Mouse (Mus musculus) kidney, adult 9 months (tissue): ENCODE measurements around the gene Chn1.

Experiments
- DNase-seq: peaks from one replicate; pipeline ENCODE4 v3.0.0; 2022

Chn1 gene

DNA sequence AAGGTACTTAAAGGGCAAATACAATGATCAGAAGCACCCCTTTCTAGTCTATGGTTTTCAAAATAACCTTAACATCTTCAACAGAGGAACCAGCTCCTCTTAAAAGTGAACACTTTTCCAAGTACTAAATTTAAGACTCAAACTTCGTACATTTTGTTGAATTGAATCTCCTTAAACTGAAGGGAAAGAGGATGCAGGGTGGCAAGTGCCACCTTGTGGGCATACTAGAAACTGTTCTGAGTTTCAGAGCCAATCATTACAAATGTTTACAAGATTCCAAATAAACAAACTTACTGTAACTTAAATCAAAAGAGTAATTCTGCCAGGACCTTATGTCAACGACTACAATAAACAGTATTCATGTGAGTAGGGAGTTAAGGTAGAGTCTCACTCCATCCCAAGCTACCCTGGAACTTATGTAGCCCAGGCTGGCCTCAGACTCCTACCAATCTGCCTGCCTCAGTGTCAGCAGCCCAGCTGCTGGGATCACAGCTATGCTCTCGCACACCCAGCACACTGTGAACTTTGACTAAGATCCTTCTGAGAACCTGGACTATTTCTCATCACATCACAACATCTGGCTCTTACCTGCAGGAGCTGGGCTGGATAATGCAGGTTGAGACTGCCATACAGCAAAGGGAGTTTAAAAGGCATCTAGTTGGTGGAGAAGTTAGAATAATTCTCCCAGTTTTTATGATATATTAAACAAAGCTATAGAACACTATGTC is 29.3 kb downstream of the Chn1 start:
- DNase-seq = peak; percentile 62

DNA sequence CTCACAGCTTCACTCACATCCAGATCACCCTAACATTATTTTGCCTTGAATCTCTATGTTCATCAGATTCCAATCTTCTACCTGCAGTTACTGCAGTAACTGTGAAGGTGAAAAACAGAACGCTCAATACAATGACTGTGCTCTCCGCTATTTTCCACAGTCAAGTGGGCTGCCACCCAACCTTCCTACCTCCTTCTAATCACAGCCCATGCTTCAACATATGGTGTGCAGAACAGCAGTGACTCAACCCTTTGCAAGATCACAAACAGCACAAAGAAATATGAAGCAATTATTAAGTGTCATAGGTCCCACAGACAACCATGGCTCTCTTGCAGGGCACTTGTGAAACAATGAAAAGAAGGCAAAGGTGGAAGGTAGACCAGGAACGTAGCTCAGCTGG is 33.9 kb downstream of the Chn1 start:
- DNase-seq = no peak

DNA sequence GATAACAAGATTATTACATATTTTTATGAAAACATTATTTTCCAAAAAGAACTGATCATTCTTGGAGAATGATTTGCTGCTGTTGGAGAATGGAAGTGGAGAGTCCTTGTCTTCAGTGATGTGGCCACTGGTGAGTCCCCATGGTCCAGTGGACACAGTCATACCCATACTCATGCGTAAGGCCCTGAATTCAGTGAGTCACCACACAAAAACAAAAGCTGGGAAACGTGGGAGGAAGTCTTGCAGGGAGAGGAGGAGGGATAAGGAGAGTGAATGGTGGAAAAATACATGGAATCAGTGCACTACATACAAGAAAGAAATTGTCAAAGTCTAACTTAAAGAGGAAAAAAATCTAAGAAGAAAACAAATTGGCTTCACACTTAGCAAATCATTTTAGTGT is 47.3 kb downstream of the Chn1 start:
- no peak for DNase-seq

DNA sequence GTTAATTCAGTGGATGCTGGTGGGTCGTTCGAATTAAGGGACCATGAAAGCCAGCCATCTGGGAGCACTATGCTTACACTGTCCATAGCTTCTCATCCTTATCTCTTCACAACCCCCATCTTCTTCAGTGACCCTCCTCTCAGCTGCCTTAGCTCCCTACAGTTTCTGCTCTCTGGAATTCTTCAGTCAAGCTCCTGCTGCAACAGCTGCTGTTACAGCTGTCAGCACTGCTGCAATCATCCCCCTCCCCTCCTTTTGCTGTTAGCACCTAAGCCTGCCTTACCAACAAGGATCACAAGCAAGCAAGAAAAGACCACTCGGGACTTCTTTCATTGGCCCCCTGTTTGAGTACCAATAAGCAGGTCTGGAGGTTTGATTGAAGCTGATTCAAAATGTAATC is 50.2 kb downstream of the Chn1 start:
- no peak for DNase-seq

DNA sequence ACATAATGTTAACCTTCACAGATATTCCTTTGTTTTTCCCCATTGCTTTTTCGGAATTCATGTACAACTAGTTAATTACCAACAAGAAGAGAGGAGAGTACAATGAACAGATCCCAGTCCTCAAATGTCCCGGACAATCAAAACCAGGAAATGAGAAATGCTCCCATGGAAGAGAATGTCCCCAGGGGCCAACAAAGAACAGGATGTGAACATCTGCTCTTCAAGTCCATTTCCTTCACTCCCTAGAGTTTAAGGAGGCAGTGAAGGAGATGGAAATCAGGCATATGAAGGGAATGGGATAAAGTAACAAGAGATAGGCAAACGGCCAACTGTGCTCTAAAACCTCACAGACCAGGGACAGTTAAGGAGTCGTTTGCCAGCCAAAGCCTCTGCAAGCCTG is 53.3 kb downstream of the Chn1 start:
- peak; percentile 47 for DNase-seq

DNA sequence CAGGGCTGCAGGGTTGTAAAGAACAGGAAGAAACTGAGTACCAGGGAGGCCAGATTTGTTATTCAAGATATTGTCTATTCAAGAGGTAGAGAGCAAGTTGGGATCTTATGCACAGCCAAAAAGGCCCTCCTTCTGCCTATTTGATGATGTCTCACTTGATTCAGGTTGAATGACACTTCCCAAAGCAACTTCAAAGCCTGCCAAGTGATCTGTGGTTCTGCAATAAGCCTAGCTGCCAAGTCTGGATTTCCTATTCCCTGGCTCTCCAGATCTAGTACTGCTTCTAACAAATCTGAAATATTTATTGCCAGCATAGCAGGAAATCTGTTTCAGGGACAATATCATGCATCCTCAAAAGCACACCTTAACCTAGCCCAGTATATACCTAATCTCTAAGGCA is 62.7 kb downstream of the Chn1 start:
- no peak for DNase-seq

DNA sequence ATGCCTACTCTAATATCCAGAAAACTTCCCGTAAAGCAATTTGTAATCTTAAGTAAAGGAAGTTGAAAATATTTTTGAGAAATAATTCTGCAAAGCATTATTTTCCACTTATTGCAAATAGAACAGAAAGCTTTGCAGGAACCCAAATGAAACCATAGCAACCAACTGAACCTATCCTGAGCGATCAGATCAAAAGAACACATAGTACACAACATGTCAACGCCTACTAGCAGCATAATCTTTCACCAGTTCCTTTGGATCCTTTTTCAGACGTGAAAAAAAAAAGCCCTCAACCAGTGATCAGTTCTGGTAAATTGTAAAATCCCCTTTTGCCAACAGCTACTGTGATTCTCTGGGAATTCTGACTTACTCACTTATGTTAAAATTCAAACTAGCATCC is 82.1 kb downstream of the Chn1 start:
- DNase-seq = no peak

DNA sequence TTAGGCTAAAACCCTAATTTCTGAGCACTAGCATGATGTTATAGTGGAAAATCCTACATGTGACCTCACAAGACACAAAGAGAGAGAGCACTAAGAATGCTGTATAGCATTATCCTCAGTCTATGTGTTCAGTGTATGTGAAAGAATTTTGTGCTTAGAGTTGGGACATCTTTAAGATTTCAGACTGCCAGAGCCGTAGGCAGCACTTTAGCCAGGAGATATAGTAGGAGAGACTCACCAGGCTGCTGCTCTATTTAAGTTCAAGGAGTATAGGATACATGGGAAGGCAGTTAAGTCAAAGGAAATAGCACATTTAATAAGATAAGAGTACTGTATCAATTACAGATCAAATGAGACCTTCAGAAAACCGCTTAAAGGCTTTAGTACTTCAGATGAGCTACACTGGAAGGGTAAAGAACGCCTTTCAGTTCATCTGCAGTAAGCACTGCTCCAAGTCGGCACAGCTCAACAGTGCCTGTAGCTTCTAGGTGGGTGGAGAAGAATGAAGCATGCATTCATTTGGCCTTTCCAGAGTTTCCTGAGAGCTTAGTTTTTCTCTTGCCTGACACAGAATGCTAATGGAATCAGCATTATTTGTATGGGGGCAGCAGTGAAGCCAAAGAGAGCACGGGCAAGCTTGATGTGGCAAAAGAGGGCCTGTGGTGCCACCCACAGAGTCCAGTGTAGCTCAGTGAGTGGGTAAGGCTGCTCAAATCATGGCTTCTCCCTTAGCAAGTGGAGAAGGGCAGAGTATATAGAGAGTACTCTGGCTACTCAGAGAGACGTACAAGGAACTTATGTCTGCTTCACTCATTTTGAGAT is 84.2 kb downstream of the Chn1 start:
- no peak for DNase-seq

DNA sequence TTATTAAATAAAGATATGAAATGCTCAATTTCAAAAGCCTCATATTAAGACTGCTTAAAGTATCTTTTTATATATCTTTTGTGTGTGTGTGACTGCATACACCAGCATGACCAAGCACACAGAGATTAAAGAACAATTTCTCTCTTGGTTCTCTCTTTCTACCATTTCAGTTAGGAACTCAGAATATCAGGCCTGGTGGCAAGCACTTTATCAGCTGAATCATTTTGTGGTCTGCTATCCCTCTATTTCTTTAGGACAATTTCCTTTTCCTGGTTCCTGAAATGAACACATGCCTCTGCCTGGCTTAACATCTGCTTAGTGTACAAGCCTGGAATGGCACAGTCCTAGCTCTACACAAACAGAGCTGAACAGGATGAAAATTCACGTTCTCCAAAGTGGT is 92.6 kb downstream of the Chn1 start:
- no peak for DNase-seq

DNA sequence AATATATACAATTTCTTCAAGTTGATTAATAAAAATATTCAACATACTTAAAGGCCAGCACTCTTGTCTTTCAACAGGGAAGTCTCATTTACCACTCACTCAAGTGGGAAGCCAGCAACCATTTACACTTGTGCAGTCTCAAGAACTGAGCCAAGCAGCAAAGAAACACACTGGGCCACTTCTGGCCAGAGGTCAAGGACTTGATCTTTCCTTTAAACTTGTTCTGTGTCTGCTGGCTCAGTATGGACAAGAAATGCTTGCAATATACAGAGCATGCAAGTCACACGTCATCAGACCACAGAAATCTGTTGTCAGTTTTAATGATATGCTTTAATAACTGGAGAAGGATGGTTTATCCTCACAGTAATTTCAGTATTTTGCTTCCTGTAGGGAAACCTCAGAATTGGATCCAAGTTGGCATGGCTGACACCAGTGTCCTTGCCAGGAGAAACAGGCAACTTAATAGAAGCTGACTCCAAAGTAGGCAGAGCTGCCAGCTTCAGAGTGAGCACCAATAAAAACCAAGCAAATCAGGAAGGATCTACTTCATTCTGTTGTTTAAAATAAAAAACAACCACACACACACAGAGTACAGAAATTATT is 94.6 kb downstream of the Chn1 start:
- DNase-seq = peak; percentile 4

DNA sequence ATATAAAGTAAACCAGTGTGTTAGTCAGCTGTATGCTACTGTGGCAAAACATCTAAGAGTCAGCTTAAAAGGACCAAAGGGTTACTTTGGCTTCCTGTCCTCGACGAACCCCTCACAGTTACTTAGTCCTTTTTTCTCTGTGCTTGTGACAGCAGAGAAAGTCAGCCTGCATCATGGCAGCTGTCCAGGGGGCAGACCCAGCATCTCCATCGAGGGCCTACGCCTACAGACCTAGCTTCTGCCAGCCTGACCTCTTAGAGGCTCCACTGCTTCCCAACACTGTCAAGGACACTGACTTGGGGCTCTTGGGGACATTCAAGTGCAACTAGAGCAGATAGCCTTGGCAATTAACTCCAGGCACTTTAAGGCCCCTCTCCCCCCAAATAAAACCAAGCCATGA is 106.5 kb downstream of the Chn1 start:
- no peak for DNase-seq

DNA sequence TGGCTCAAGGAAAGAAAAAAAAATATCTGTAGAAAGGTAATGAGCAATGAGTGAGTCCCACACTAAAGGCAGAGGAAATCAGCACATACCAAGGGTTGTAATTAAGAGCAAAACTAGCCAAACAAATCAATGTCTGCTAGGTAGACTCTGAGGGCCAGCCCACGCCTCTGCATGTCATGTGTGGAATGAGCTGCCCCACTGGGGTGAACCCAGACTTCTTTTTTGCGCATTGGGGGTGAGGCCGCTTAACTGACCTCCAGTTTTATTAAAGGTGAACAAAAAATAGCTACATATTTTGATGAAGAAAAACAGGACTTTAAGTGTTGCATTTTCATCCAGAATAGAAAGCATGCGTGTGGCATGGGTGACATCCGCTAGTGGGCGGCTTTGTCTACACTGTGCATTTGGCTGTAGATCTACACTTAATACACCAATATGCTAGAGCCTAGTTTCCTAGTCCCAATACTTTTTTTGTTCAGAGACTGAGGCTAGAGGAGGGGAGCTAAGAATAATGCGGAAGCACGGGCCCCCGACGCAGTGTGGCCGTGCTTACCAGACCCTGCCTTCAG is 114.5 kb downstream of the Chn1 start:
- DNase-seq = no peak

DNA sequence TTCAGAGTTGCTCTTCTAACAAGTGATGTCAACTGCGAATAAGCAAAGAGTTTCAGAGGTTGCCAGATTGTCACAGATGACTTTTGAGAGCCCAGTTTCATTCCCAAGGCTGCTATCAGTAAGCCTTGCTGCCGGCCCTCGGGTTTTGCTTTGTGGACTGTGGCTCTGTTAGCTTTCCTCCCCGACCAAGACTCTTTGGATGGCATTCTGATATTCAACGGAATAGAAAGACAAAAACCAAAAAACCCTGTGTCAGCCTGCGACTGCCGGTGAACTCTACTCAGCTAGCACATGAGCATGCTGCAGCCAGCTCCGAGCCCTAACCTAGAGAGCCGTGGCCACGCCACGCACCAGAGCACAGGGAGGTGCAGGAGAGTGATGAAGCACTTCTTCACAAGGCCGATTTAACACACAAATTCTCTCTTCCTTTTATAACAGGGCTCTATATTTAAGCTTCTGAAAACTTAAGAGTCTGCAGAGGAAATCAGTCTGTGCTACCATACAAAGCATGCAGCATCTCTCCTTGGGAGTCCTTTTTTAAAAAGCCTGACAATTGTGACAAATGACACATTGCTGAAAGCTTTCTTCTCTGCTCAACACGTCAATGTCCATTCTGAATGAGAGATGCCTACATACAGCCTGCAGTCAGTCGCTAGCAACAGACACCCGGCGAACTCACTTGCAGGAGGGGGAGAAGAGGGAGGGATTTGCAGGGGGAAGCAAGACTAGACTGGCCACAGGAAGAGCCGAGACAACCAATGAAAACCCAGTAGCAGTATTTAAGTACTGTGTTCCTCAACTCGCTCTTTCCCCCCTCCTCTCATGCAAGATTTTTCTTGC is 115.2 kb downstream of the Chn1 start:
- peak; percentile 18 for DNase-seq

DNA sequence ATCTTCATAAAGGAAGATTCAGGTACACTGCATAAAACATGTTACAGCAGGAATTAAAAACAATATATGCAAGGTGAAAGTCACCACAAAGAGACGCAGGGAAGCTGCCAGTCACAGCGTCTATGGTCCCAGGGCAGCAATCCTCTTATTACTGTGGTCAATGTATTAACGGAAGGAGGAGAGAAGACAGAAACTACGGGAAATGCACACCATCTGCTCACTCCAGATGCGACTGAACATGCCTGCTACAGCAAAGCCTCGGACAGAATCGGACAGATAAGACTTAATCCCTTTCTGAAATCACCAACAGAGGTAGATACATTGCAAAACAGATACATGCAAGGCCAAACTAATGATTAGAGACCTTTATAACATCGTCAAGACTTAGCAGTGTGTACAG is 116.1 kb downstream of the Chn1 start:
- DNase-seq = no peak

DNA sequence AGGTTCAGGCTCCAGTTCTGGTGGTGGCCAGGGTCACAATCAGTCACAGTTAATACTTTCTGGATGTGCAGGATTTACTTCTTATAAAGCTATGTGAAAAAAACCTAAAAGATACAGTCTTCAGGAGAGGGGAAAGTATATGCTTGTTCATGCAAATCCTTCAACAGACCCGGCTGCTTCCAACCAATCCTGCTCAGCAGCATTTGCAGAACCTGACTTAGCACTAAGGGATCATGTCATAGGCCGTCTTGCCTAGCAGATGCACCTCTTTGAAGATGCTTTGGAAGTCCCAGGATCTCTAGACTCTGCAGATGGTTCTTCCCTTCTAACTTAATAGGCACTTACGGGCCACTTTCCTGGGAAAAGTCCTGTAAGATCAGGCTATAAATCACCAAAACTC is 117.2 kb downstream of the Chn1 start:
- no peak for DNase-seq

DNA sequence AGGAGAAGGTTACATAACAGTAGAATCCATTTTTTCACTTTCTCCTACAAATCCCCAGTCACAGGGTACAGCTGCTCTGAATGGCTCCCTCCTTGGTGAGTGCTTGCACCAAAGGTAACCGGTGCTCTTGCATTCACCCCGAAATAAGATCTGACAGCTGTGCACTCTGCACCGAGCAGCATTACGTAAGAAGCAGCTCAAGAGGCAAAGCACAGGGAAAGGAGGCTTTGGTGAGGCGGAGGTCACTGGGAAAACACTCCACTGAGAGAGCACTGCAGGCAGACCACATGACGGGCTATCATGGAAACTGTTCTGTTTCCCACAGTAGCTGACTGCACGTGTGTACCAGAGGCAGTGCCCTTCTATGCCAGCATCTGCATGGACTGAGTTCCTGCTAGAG is 118.0 kb downstream of the Chn1 start:
- DNase-seq = peak; percentile 59

DNA sequence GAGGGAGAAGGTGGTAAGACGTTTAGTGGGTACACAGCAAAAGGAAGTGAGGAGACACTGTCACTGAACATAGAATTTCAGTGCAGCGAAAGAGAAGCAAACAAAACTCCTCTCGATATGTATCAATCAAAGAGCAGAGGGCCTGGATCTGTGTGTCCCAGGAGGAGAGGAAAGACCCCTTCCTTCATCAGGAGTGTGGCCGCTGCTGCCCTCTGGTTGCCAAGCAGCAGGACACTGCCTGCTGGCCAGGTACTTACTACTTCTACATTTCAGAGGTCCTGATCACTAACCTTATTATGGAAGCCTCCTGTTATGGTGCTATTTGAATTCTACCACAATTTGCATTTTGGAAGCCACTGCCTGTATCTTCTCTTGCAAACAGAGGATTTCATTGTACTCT is 119.5 kb downstream of the Chn1 start:
- no peak for DNase-seq

DNA sequence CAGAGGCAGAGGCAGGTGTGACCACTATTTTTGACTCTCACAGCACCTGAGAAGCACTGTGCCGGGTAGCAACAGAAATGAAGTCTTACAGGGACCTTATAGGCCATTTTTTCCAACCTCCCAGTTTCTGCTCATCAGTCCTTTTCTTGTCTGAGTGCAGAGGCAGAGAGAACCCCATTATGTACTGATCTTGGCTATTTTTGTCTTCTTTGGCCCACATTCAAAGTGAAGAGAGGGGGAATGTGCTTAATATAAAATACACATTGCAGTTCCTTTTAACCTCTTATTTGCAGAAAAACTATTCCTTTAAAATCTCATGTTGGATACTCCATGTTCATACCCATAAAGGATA is 120.3 kb downstream of the Chn1 start:
- DNase-seq = no peak

DNA sequence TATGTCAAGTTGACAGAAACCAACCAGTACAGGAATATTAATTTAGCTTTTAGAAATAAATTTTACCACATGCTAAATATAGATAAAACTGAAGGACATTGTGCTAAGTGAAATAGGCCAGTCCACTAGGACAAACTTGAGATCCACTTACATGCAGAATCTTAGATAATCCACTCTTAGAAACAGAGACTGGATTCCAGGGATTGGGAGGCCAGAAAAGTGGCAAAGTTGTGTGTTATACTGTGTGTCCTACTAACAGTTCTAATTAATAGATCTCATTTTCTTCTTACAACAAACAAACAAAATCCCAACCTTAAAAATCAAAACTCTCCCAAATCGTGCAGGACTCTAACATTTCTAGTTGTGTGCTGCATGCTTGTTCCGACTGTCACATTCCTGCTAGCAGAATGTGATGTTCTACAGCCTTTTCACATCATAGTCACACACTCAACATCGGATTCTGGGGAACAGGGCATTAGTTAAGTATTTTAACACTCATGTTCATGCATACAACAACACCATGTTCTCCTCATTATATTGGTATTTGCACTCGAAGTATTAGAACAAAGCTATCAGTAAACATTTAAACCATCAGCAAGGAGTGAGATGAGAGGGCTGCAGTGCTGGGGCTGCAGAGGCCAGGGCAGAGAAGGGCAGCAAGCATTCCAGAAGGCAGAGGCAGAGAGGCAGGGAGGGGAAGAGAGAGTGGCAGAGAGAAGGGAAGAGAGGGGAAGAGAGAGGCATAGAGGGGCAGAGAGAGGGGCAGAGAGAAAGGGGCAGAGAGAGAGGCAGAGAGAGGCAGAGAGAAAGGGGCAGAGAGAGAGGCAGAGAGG is 120.9 kb downstream of the Chn1 start:
- DNase-seq = no peak

DNA sequence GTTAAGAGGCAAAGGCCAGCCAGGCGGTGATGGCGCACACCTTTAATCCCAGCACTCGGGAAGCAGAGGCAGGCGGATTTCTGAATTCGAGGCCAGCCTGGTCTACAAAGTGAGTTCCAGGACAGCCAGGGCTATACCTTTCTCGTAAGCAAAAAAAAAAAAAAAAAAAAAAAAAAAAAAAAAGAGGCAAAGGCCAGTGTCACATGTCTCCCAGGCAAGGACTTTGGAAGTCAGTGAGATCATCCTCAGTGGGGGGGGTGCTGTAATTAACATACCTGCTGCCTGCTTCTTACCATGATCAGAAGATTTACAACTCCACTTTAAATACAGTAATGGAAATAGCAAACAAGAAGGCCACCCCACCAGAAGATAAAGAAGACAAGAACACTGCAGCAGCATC is 137.5 kb downstream of the Chn1 start:
- DNase-seq = peak; percentile 38

DNA sequence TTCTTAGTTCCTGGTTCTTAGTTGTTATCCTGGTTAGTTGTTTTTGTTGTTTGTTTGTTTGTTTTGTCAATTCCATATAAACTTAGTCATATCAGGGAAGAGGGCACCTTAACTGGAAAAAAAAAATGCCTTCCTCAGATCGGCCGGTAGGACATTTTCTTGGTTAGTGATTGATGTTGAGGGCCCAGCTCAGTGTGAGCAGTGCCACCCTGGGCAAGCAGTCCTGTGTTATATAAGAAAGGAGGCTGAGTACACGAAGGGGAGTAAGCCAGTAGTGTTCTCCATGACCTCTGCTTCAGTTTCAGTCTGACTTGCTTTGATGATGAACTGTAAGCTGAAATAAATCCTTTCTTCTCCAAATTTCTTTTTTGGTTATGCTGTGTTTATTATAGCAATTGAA is 138.8 kb downstream of the Chn1 start:
- peak; percentile 71 for DNase-seq

DNA sequence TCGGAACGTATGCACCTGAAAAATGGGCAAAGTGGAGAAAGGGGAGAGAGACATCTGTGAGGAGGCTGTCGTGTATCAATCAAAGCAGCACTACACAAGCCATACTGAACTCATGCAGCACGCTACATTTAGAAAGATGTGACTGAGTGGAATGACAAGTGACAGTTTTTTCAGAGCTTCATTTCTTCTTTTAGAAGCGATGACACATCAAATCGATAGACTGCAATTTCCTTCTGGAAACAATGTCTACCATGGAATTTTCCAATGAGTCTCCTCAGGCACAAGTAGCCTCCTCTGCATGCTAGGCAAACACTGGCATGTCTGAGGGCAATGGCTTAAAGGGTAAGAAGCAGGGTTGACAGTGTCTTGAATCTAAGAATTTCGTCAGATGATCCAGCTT is 143.3 kb downstream of the Chn1 start:
- DNase-seq = no peak
